Mouse (Mus musculus): ENCODE results near the gene Srek1. TPM values are rescaled to one million over a fixed set of nuclear protein-coding genes. Genes with fewer than 3 reads are reported as not detected.

Gene Srek1
- 91.5 and 109 TPM in 2 replicates for total RNA-seq (2014; fragmentation: Nextera tagmentation)
- total RNA-seq (2017), result 94.0 and 95.5 TPM in 2 replicates
- 35.3 and 46.6 TPM in 2 replicates for polyA plus RNA-seq (2012)

DNA sequence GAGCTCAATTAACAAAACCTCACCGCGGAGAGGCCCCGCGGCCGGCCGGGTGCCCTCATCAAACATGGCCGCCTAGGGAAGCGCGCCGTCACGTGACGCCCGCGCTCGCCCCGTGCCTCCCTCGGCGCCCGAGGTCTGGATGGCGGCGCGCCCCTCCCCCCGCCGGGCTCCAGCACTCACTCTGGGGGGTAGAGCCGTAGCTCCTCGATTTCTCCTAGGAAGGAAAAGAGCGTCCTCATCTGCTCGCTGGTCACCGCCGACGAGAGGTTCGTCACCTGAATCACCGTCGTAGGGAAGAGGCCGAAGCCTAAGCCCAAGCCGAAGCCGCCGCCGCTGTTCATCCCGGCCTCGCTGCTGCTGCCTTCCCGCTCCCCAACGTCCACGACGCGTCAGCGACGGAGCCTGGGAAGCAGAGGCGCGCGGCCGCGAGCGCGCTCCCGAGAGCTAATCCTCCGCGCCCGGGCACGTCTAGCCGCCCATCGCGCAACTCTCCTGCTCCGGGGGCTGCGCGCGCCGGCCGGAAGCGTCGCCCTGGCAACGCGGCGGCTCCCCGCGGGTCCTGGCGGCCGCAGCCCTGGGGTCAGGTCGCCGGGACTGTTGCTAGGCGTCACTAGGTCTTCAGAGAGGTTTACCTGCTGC, at the start of gene Srek1:
Gene Srek1 (minus strand): TSS at position 490 of the 639 bp plus-strand sequence.
- peak; percentile 72 for DNase-seq (ENCODE audit: low spot score)
- ATAC-seq (ENCODE audit: extremely low read depth, insufficient number of reproducible peaks, low FRiP score, poor library complexity, severe bottlenecking), result peak; percentile 41
- H3K27me3 ChIP-seq (ENCODE audit: insufficient read depth, low read length), result 0 out of 2 replicates have a peak, but pooled peaks cover 4% of the 10 kb centered on the region
- H3K4me1 ChIP-seq (ENCODE audit: insufficient read depth, low read depth, low read length), result peaks cover 37% of the 10 kb centered on the region
- no peaks in the 10 kb centered on the region for H3K9me3 ChIP-seq (replicated peaks)
- no peak for TF ChIP-seq POLR2AphosphoS5 (IDR thresholded peaks at IDR 0.05; ENCODE audit: insufficient replicate concordance, low read depth, low read length)
- peaks cover 19% of the 10 kb centered on the region for H3K36me3 ChIP-seq (replicated peaks)
- peak within 1 kb of the TSS; percentile 89 for H3K4me3 ChIP-seq (ENCODE audit: low read depth, low read length)

DNA sequence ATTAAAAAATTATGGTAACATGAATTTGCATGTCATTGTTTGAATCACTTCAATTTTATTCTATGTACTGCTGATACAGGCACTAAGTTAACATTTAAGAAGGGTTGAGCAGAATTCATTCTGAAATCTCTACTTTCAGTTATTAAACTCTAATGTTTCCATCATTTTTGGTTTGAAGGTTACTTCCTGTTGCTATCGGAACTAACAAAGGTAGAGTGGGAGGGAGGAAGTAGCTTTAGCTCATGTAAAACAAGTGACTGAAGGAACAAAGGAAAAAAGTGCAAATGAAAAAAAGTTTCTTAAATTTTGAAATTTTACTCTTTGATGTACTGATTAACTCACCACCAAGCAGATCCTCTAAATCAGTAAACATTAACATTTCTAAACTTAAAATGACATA, 47.9 kb upstream of the Srek1 start:
- no peak for TF ChIP-seq CTCF (IDR thresholded peaks at IDR 0.05; ENCODE audit: low read depth, low read length)
- TF ChIP-seq TAL1 (conservative IDR thresholded peaks at IDR 0.05; ENCODE audit: low read depth, low read length), result no peak
- TF ChIP-seq GATA1 (IDR thresholded peaks at IDR 0.05; ENCODE audit: borderline replicate concordance, low read length), result no peak
- TF ChIP-seq POLR2AphosphoS5 (IDR thresholded peaks at IDR 0.05; ENCODE audit: insufficient replicate concordance, low read depth, low read length), result no peak
- no peak for TF ChIP-seq GATA2 (IDR thresholded peaks at IDR 0.05; ENCODE audit: borderline replicate concordance, low read depth, low read length)
- ATAC-seq (ENCODE audit: extremely low read depth, insufficient number of reproducible peaks, low FRiP score, poor library complexity, severe bottlenecking), result no peak

DNA sequence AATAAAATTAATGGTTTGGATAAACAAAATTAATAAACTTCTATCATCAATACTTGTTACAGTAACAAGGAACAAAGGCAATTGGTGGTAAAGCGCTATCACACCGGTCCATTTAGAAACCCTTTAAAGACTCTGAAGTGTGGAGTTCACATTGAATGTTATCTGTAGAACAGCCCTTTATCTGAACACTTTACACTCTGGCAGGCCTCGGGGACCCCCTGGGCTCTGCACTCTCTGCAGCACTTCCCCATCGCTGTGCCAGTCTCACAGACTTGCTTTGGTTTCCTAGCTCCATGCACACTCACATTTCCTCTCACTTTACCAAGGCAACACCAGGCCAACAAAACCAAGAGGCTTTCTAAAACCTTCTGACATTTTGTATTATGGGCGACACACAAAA, 45.0 kb upstream of the Srek1 start:
- Histone ChIP-seq H3K27me3 (ENCODE audit: insufficient read depth, low read length) (no peaks in the 10 kb centered on the region), H3K4me3 (ENCODE audit: low read depth, low read length) (no peak overlapping the region), H3K36me3 (replicated peaks) (peaks cover 57% of the 10 kb centered on the region), H3K9me3 (replicated peaks) (no peaks in the 10 kb centered on the region), H3K4me1 (ENCODE audit: insufficient read depth, low read depth, low read length) (no peaks in the 10 kb centered on the region)
- DNase-seq (ENCODE audit: low spot score), result no peak
- TF ChIP-seq TAL1 (conservative IDR thresholded peaks at IDR 0.05; ENCODE audit: low read depth, low read length), result no peak
- no peak for ATAC-seq (ENCODE audit: extremely low read depth, insufficient number of reproducible peaks, low FRiP score, poor library complexity, severe bottlenecking)

More for the DNA sequence above, 47.9 kb upstream of the Srek1 start:
- DNase-seq (ENCODE audit: low spot score), result no peak
- Histone ChIP-seq H3K27me3 (ENCODE audit: insufficient read depth, low read length) (no peaks in the 10 kb centered on the region), H3K36me3 (replicated peaks) (peaks cover 47% of the 10 kb centered on the region), H3K4me3 (ENCODE audit: low read depth, low read length) (no peak overlapping the region), H3K9me3 (replicated peaks) (no peaks in the 10 kb centered on the region), H3K4me1 (ENCODE audit: insufficient read depth, low read depth, low read length) (peaks cover 3% of the 10 kb centered on the region; the same call in 1 of the 2 replicates)

DNA sequence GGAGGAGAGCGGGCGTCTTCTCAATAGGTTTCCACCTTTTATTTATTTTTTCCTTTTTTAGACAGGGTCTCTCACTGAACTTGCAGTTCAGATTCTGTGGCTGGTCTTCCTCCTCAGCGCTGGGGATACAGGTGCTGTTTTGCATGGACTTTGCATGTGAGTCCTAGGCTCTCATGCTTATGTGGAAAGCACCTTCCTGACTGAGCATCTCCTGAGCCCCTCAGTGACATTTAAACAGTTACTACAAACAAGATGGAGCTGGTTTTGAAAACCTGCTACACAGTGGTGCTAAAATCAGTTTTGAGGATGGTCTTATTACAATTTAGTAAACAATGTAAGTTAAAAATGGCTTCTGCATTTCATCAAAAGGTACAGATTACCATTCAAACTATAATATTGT, 43.5 kb upstream of the Srek1 start:
- H3K27me3 ChIP-seq (ENCODE audit: insufficient read depth, low read length), result no peaks in the 10 kb centered on the region
- no peaks in the 10 kb centered on the region for H3K4me1 ChIP-seq (ENCODE audit: insufficient read depth, low read depth, low read length)
- H3K4me3 ChIP-seq (ENCODE audit: low read depth, low read length), result no peak overlapping the region
- TF ChIP-seq GATA2 (IDR thresholded peaks at IDR 0.05; ENCODE audit: borderline replicate concordance, low read depth, low read length), result no peak
- no peak for TF ChIP-seq TAL1 (conservative IDR thresholded peaks at IDR 0.05; ENCODE audit: low read depth, low read length)
- no peak for TF ChIP-seq CTCF (IDR thresholded peaks at IDR 0.05; ENCODE audit: low read depth, low read length)
- no peak for TF ChIP-seq GATA1 (IDR thresholded peaks at IDR 0.05; ENCODE audit: borderline replicate concordance, low read length)
- TF ChIP-seq POLR2AphosphoS5 (IDR thresholded peaks at IDR 0.05; ENCODE audit: insufficient replicate concordance, low read depth, low read length), result no peak
- H3K36me3 ChIP-seq (replicated peaks), result peaks cover 56% of the 10 kb centered on the region
- DNase-seq (ENCODE audit: low spot score), result no peak
- ATAC-seq (ENCODE audit: extremely low read depth, insufficient number of reproducible peaks, low FRiP score, poor library complexity, severe bottlenecking), result no peak
- H3K9me3 ChIP-seq (replicated peaks), result no peaks in the 10 kb centered on the region

DNA sequence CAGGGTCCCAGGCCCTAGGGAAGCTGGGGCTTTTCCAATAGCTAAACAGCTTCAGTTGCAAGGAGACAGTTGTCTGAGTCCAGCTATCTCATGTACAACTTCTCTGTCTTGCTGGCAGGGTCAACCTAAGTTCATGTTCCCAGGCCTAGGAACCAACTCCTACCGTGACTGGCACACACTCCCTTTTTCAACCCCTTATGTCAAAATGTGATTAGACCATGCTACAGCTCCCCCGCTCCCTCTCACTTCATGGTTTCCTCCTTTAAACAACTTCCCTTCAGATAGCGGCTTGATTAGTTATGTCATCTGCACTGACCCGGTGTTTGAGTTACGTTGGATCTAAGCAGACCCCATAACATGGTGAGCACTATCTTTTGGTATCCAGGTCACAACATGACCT, 33.1 kb upstream of the Srek1 start:
- no peak for DNase-seq (ENCODE audit: low spot score)
- H3K27me3 ChIP-seq (ENCODE audit: insufficient read depth, low read length), result peaks cover 4% of the 10 kb centered on the region
- no peak overlapping the region for H3K4me3 ChIP-seq (ENCODE audit: low read depth, low read length)
- H3K9me3 ChIP-seq (replicated peaks), result 0 out of 2 replicates have a peak, but pooled peaks cover 1% of the 10 kb centered on the region
- no peak for TF ChIP-seq POLR2AphosphoS5 (IDR thresholded peaks at IDR 0.05; ENCODE audit: insufficient replicate concordance, low read depth, low read length)
- no peak for TF ChIP-seq TAL1 (conservative IDR thresholded peaks at IDR 0.05; ENCODE audit: low read depth, low read length)
- H3K36me3 ChIP-seq (replicated peaks), result peaks cover 1% of the 10 kb centered on the region
- ATAC-seq (ENCODE audit: extremely low read depth, insufficient number of reproducible peaks, low FRiP score, poor library complexity, severe bottlenecking), result no peak
- 0 out of 2 replicates have a peak, but pooled peaks cover 3% of the 10 kb centered on the region for H3K4me1 ChIP-seq (ENCODE audit: insufficient read depth, low read depth, low read length)

DNA sequence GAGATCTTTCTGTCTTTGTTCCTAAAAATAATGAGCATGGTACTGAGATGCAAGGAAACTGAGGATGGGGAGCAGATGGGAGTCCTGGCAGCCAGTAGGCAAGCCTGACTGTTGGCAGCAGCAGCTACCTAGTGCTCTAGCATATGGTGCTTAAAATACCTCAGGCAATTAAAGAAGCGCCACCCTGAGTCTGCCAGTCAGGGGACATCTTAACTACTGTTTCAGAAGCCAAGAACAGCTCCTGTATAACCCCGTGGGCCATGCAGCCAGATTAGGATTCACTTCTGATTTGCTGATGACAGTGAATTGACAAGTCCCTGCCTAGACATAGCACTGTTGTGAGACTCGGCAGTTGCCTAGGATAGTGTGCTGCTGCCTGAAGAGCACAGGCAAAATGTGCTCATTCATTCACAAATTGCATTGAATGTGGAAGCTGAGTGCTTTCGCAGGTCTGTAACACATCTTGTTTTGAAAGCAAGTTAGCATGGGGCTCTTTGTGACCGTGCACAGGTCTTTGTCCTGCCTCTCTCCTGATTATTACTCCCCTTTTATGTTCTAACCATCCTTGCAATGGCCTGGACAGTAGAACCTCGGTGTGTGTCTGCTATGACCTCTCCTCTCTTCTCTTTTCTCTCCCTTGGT, 31.9 kb upstream of the Srek1 start:
- Histone ChIP-seq H3K27me3 (ENCODE audit: insufficient read depth, low read length) (peaks cover 7% of the 10 kb centered on the region), H3K9me3 (replicated peaks) (0 out of 2 replicates have a peak, but pooled peaks cover 4% of the 10 kb centered on the region), H3K4me1 (ENCODE audit: insufficient read depth, low read depth, low read length) (0 out of 2 replicates have a peak, but pooled peaks cover 3% of the 10 kb centered on the region), H3K4me3 (ENCODE audit: low read depth, low read length) (no peak overlapping the region), H3K36me3 (replicated peaks) (no peaks in the 10 kb centered on the region)
- ATAC-seq (ENCODE audit: extremely low read depth, insufficient number of reproducible peaks, low FRiP score, poor library complexity, severe bottlenecking), result no peak
- TF ChIP-seq CTCF (IDR thresholded peaks at IDR 0.05; ENCODE audit: low read depth, low read length) (no peak), TAL1 (conservative IDR thresholded peaks at IDR 0.05; ENCODE audit: low read depth, low read length) (no peak), GATA1 (IDR thresholded peaks at IDR 0.05; ENCODE audit: borderline replicate concordance, low read length) (no peak), GATA2 (IDR thresholded peaks at IDR 0.05; ENCODE audit: borderline replicate concordance, low read depth, low read length) (no peak), POLR2AphosphoS5 (IDR thresholded peaks at IDR 0.05; ENCODE audit: insufficient replicate concordance, low read depth, low read length) (no peak)
- no peak for DNase-seq (ENCODE audit: low spot score)
